Mouse (Mus musculus): ENCODE data around the gene Gm8362.
"Not testable (repeated sequence)": the region's sequence is repeated elsewhere in the genome, so short reads cannot be mapped to it uniquely, and the experiment has no call there.

Gm8362 gene

GRCm38 (mm10) chr14:6774311-6774710 is at the start of gene Gm8362:
TSS of gene Gm8362 (minus strand) at chr14:6774411.
- DNase-seq = not testable (repeated sequence)

- not testable (repeated sequence) for DNase-seq
Observed at GRCm38 (mm10) chr14:6823297-6823696, 49.1 kb upstream of the Gm8362 start.

GRCm38 (mm10) chr14:6757231-6757536 is 17.0 kb downstream of the Gm8362 start:
- DNase-seq = not testable (repeated sequence)

DNA sequence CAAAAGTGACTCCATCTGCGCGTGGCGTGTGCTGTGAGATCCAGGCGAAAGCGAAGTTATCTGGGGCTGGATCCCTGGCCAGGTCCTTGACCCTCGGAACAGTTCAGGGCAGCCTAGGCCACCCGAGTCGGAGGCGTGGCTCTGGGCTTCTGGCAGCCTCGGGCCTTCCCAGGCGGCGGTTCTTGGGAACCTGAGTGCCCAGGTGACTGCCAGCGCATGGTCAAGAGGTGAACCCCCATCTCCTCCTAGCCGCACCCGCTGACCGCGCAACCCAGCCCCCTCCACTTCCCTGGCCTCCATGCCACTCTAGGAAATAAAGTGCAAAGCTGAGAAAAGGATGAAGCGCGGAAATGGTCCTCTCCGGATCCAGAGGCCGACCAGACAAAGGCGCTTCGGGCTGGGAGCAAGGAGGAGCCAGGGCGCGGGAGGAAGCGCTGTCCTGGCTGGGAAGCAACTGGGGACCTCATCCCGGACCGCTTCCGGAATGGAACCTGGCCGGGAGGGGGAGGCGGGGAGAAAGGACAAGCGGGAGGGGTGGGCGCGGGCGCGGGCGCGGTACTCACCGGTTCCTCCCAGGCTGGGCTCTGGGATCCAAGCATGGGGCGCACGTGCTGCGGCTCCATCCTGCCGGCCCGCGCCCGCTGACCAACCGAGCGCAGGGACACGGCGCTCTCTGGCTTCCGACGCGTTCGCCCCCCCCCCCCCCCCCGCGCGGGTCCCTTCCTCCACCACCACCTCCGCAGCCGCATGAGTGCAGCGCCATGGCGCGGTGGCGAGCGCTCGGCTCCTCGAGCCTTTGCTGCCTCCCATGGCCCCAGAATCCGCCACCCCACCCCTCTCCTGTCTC is 17.6 kb downstream of the Gm8362 start:
- peak; percentile 6 to 12 for DNase-seq

- DNase-seq = not testable (repeated sequence)
Observed at GRCm38 (mm10) chr14:6742232-6742631, 32.0 kb downstream of the Gm8362 start, which contains the start of gene Gm3636. TSS of gene Gm3636 (minus strand) at chr14:6742332.

GRCm38 (mm10) chr14:6720151-6720550 is 54.1 kb downstream of the Gm8362 start, which contains the start of gene Gm8050:
TSS of gene Gm8050 (minus strand) at chr14:6720251.
- not testable (repeated sequence) for DNase-seq
